Mouse (Mus musculus) olfactory bulb, adult 2 months (tissue): Measurements from ENCODE around the gene Zfp950. TPM values are rescaled to one million over a fixed set of nuclear protein-coding genes. Genes with fewer than 3 reads are reported as not detected.
"Not testable (repeated sequence)": the region's sequence is repeated elsewhere in the genome, so short reads cannot be mapped to it uniquely, and the experiment has no call there.

Experiments
- H3K27ac ChIP-seq: fragments of 200-500 bp; 2 replicates; pipeline ENCODE4 v1.5.1; 2012; ENCODE audit warnings: low read depth, low read length; ENCODE audit not compliant: insufficient read depth
- H3K4me1 ChIP-seq: fragments of 200-500 bp; 2 replicates; pipeline ENCODE4 v1.6.1; 2012; ENCODE audit warnings: low read length; ENCODE audit not compliant: control insufficient read depth, insufficient read depth
- H3K4me3 ChIP-seq: fragments of 200-500 bp; 2 replicates; pipeline ENCODE4 v1.5.1; 2012; ENCODE audit warnings: mild to moderate bottlenecking, low read depth, low read length, moderate library complexity; ENCODE audit not compliant: insufficient read depth
- CTCF ChIP-seq: fragments of 200-500 bp; IDR thresholded peaks from 2 replicates; pipeline ENCODE4 v1.5.1; 2012; ENCODE audit warnings: low read depth, mild to moderate bottlenecking, low read length, moderate library complexity; ENCODE audit not compliant: insufficient read depth
- POLR2A ChIP-seq: fragments of 200-500 bp; IDR thresholded peaks from 2 replicates; pipeline ENCODE4 v1.6.1; 2012; ENCODE audit warnings: mild to moderate bottlenecking, low read depth, low read length, moderate library complexity; ENCODE audit not compliant: insufficient read depth
- WGBS: fragments of 180-500 bp; shearing (Covaris S2); methylation state at CpG from one replicate; pipeline ENCODE4 v1.1.7; 2018; 5-methylcytosine and 5-hydroxymethylcytosine counted together
- polyA plus RNA-seq: library from polyadenylated mRNA; stranded (reverse); fragments of >200 nt; gene quantifications from 2 replicates; pipeline ENCODE4 v1.2.4, GENCODE M21; 2012; ENCODE audit warnings: low replicate concordance; ENCODE audit not compliant: missing spikeins, insufficient read depth, insufficient read length

The Zfp950 gene
- not detected in 2 replicates for polyA plus RNA-seq

GRCm38 (mm10) chr19:61140342-61141206 is at the start of gene Zfp950:
Gene Zfp950 (minus strand): TSS chr19:61140840.
- WGBS = under 1% methylated on average over 18 of the region's 18 CpGs
- Histone ChIP-seq H3K27ac (no peak within 1 kb of the TSS), H3K4me1 (no peaks in the 10 kb centered on the region), H3K4me3 (peak within 1 kb of the TSS; percentile 70)
- TF ChIP-seq CTCF (no peak), POLR2A (no peak; the same call in 1 of the 2 replicates)

GRCm38 (mm10) chr19:61183590-61183989 is 43.0 kb upstream of the Zfp950 start, which contains the start of gene Gm6020:
Gene Gm6020 (plus strand): TSS chr19:61183890.
- H3K27ac ChIP-seq, H3K4me3 ChIP-seq, H3K4me1 ChIP-seq: not testable (repeated sequence)
- 93% methylated on average over 2 of the region's 2 CpGs for WGBS

DNA sequence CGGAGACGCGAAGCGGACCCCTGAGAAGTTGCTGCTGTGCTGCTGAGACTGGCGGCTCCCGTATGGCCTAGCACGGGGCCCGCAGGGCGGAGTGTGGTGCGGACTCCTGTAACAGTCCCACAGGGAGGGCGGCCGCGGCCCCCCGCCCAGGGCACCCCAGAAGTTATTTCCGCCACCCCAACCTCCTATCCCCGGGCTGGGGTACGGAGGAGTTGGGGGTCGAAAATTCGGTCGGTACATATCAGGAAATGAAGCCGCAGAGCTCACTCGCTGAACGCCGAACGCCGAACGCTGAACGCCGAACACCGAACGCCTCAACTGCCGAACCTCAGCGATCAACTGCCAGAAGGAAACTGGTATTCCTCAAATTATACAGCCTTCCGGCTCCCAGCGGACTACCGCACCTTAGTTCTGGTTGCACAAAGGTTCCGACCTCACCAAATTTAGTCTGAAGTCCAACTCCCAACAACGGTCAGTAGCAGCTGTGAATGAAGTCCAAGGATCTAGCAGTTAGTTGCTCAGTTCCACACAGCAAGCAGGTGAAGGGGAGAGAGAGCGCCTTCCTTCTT is 35.2 kb upstream of the Zfp950 start, which contains the start of gene Gm7102:
Gene Gm7102, minus strand, starts transcription at position 554 of the 569 bp plus-strand sequence.
- no peaks in the 10 kb centered on the region for H3K4me1 ChIP-seq
- H3K27ac ChIP-seq = no peak within 1 kb of the TSS
- TF ChIP-seq CTCF (no peak), POLR2A (no peak)
- WGBS = 41% methylated on average over 39 of the region's 39 CpGs
- no peak within 1 kb of the TSS for H3K4me3 ChIP-seq

GRCm38 (mm10) chr19:61151701-61152420 is 11.2 kb upstream of the Zfp950 start:
- peak overlapping the region; percentile 33 for H3K4me3 ChIP-seq
- WGBS = 6% methylated on average over 27 of the region's 27 CpGs

GRCm38 (mm10) chr19:61151372-61151700 is 10.7 kb upstream of the Zfp950 start:
- WGBS = 12% methylated on average over 8 of the region's 8 CpGs
- no peak for TF ChIP-seq POLR2A
- no peak for TF ChIP-seq CTCF
- H3K27ac ChIP-seq = no peak overlapping the region
- H3K4me1 ChIP-seq = peaks cover 5% of the 10 kb centered on the region
- peak overlapping the region; percentile 33 for H3K4me3 ChIP-seq

More at GRCm38 (mm10) chr19:61151701-61152420, 11.2 kb upstream of the Zfp950 start:
- H3K4me1 ChIP-seq = peaks cover 5% of the 10 kb centered on the region
- TF ChIP-seq CTCF (no peak), POLR2A (no peak)
- no peak overlapping the region for H3K27ac ChIP-seq

GRCm38 (mm10) chr19:61141299-61141698 is 659 bp upstream of the Zfp950 start:
- no peaks in the 10 kb centered on the region for H3K4me1 ChIP-seq
- H3K4me3 ChIP-seq = no peak overlapping the region
- WGBS = 18% methylated on average over 4 of the region's 4 CpGs
- no peak for TF ChIP-seq CTCF
- TF ChIP-seq POLR2A = no peak
- H3K27ac ChIP-seq = no peak overlapping the region

- Histone ChIP-seq H3K27ac (no peak overlapping the region), H3K4me3 (no peak overlapping the region), H3K4me1 (no peaks in the 10 kb centered on the region)
- no peak for TF ChIP-seq CTCF
- TF ChIP-seq POLR2A = no peak
Measured at GRCm38 (mm10) chr19:61138655-61139054, 2.0 kb downstream of the Zfp950 start.

GRCm38 (mm10) chr19:61131096-61131495 is 9.5 kb downstream of the Zfp950 start:
- no peak overlapping the region for H3K27ac ChIP-seq
- no peak overlapping the region for H3K4me3 ChIP-seq
- 92% methylated on average over 10 of the region's 10 CpGs for WGBS
- H3K4me1 ChIP-seq = no peaks in the 10 kb centered on the region
- TF ChIP-seq POLR2A = no peak
- TF ChIP-seq CTCF = no peak

DNA sequence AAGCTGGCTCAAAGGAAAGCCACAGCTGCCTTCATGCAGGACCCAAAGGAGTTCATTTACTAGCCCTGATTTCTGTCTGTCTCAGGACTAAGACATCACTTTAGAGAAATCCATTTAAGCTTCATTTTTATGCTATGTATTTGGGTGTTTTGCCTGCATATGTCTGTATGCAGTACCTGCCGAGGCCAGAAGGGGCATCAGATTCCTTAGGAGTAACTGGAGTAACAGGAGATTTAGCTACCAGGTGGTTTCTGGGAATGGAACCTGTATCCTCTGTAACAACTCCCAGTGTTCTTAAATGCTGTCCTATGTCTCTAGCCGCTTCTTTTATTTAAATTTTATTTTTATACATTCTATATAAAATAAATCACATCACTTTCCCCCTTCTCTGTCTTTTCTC is 30.5 kb downstream of the Zfp950 start:
- Histone ChIP-seq H3K4me3 (no peak overlapping the region), H3K4me1 (no peaks in the 10 kb centered on the region), H3K27ac (no peak overlapping the region)
- TF ChIP-seq POLR2A = no peak
- TF ChIP-seq CTCF = no peak
- WGBS = 68% methylated on average over 2 of the region's 2 CpGs
